Mouse (Mus musculus) kidney, postnatal 36 days (tissue): ENCODE results near the gene Fgfr2.

Experiments used
- DNase-seq, 2 experiments: peaks; one replicate each; pipeline ENCODE4 v3.0.0; 2021 to 2022; ENCODE audit warnings: mixed read lengths in 2 of 2

The Fgfr2 gene

DNA sequence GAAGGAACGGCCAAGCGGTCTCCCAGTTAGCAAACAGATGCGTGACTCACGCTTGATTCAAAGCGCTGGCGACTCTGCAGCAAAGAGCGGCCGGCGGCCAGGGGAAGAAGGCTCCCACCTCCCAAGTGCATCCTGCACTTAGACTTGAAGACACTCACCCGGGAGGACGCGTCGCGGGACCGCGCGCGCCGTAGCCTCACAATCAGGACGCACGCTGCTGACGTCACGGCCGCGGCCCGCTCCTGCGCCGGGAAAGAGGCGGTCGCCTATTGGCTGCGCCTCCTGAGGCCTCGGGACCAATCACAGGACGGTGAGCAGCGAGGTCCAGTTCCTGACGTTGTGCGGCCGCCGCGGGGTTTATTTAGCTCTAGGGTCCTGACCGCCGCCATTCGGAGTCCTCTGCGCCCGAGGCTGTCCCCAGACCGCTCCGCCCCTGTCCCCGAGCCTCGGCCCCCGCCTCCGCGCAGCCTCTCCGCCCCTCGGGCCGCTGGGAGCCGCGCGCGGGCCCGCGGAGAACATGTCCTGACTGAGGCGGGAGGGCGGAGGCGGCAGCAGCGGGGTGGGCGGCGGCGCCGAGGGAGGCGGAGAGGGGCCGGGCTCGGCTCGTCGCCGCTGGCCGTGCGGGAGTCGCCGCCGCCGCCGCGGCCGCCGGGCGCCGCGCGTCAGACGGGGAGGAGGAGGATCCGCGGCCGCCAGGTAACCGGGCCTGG lies 192.1 kb downstream of the Fgfr2 start, which contains the start of gene Zranb1:
Gene Zranb1 (plus strand): TSS at position 293 of the 710 bp plus-strand sequence.
- DNase-seq = peak; percentile 99

GRCm38 (mm10) chr7:132930055-132930454 lies 193.1 kb downstream of the Fgfr2 start:
- peak; percentile 11 to 36 for DNase-seq

DNA sequence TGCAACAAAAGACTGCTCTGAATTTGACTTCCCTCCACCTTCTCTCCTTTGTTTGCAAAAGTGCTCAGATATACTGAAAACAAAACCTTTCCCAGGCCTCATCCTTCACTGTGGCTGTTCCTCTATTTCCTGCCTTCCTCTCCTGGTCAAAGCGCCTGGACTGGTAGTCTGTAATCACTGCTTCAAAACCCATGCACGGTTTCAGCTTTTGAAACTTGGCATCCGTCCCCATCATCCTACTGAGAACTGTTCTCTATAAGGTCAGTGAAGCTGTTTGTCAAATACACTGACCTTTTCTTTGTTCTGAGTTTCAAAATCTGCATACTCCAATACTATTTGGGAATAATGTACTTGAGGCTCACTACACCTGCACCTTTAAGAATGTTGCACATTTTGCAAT lies 195.9 kb downstream of the Fgfr2 start:
- DNase-seq = no peak

DNA sequence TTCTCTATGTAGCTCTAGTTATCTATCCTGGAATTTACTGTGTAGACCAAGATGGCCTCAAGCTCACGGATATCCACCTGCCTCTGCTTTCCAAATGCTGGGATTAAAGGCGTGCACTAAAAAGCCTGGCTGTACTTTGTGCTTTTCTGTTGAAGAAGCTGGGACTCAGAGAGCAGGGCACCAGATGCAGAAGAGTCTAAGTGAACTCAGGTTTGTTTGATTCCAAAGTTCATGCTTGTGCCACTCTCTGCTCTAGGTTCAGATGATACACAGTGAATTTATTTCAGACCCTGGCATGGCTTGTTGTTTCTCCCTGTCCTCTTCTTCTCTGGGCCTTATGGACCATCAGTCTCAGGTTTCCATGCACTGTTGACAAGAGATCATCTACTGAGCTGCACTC lies 197.9 kb downstream of the Fgfr2 start:
- DNase-seq = peak; percentile 18 to 26

DNA sequence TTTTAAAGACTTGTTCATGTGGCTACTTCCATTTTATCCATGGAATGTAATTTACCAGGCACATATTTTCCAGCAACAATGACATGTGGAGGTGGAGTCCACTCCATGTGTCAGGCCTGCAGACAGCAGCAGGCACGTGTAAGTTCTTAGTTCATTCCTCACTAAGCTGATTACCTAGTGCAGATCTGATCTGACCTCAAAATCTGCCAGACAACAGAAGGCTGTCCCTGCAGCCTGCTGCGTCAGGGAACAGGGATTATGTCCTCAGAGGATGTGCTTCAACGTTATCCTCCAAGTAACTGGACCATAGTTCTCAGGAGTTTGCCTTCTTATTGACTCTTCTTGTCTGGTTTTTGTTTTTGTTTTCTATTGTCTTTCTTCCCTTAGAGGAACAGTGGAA lies 201.2 kb downstream of the Fgfr2 start:
- no peak for DNase-seq

GRCm38 (mm10) chr7:132903796-132904195 lies 219.4 kb downstream of the Fgfr2 start:
- peak in 1 of 2 experiments; percentile 32 for DNase-seq

DNA sequence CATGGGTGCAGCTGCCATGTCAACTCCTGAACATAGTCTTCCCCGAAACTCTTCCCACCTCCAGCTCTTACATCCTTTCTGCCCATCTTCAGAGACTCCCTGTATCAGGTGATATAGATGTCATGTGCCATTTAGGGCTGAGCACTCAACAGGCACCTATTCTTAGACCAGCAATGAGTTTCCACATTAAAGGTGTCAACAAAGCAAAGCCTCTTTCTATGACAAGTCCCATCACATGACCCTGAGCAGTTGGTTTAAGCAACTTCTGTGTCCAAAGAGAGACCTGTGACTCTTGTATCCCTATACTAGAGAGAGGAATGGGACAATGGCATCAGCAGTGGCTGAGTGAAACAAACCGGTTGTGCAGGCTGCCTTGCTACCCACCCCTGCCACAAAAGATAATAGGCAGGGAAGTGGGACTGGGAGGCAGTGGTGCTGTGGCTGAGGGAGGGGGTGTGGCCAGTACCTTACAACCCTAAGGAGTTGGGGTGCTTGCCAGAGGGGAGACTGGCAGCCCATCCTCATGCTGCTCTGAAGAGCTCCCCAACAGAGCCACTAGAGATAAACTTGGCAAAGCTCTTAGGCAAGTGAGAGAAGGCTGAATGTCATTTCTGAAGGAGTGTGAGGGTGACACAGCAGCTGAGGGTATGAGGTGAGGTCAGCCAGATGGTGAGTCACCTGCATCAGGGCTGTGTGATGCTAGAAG lies 222.2 kb downstream of the Fgfr2 start:
- DNase-seq = no peak

GRCm38 (mm10) chr7:132898234-132898633 lies 224.9 kb downstream of the Fgfr2 start:
- peak in 1 of 2 experiments; percentile 65 for DNase-seq

GRCm38 (mm10) chr7:132897258-132897657 lies 225.9 kb downstream of the Fgfr2 start:
- DNase-seq = no peak

DNA sequence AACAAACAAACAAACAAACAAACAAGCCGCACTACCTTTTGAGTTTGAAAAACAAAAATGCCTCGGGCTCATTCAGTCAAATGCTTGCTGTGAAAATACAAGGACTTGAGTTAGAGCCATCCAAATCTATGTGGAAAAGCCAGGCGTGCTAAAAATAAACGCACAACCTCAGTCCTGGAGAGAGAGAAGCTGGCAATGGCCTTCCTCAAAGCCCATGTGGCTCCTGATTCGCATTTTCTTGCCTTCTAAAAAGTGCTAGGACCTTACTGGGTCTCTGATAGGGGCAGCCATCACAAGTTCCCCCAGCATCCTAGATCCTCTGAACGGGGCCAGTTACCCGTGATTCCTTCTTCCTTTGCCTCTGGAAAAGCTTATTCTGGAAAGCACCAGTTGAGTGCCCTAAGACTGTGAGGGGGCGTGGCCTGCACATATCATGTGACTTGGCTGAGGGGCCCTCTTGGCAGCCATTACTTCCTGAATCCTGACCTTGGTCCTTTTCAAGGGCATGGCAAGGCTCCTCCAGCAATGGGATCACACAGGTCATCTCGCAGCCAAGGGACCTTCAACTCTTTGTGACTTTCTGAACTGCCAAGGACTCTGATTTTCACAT lies 226.8 kb downstream of the Fgfr2 start:
- peak; percentile 35 to 65 for DNase-seq

- DNase-seq = peak; percentile 46 to 60
These were observed 228.2 kb downstream of the Fgfr2 start for GRCm38 (mm10) chr7:132894841-132895555.

- DNase-seq = no peak
These were observed 229.8 kb downstream of the Fgfr2 start for GRCm38 (mm10) chr7:132893336-132893735.

GRCm38 (mm10) chr7:132892806-132893205 lies 230.3 kb downstream of the Fgfr2 start:
- no peak for DNase-seq

DNA sequence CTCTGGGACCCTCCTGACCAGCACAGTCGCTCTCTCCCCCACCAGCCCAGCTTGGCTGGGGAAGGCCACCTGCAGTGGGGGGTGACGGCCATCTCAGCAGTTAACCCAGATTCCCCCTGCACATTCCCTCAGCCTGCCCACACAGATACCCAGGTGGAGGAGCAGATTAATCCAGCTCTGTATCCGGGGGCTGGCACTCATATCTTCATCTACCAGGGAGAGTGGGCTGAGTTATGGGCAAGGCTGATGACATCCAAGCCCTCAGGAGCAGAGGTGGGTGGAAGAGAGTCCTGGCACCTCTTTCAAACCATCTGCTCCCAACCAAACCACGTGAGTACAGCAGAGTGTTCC lies 230.9 kb downstream of the Fgfr2 start:
- DNase-seq = no peak

DNA sequence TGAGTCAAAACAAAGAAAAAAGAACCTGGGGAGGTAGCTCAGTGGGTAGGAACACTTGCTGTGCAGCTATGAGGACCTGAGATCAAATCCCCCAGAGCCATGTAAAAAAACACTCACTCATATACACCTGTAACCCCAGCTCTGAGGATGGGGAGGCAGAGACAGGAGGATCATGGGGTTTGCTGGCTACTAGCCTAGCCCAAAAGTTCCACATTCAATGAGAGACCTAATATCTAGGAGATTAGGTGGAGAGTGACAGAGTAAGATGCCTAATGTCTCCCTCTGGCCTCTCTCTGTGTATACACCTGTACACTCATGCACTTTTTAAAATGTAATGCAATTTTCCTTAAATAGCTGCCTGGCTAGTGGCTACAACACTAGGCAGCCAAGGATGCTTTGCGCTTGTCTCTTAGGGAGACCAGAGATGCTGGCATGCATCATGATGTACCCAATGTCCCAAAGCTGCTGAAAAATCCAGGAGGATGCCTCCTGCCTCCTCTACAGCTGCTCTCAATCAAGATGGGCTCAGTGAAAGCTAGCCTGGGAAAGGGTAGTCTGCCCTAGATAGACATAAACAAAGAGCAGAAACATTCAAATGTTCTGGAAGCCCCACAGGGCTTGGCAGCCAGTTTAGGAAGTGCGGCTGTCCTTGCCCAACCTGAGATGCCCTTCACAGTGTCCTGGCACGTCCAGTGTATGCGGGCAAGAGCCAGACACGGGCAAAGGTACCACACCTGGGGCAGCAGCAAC lies 231.4 kb downstream of the Fgfr2 start:
- DNase-seq = peak in 1 of 2 experiments; percentile 44

- DNase-seq = no peak
These were observed 232.9 kb downstream of the Fgfr2 start for GRCm38 (mm10) chr7:132890201-132890600.

GRCm38 (mm10) chr7:132889691-132890090 lies 233.5 kb downstream of the Fgfr2 start:
- DNase-seq = no peak

GRCm38 (mm10) chr7:132888518-132889249 lies 234.5 kb downstream of the Fgfr2 start:
- no peak for DNase-seq

DNA sequence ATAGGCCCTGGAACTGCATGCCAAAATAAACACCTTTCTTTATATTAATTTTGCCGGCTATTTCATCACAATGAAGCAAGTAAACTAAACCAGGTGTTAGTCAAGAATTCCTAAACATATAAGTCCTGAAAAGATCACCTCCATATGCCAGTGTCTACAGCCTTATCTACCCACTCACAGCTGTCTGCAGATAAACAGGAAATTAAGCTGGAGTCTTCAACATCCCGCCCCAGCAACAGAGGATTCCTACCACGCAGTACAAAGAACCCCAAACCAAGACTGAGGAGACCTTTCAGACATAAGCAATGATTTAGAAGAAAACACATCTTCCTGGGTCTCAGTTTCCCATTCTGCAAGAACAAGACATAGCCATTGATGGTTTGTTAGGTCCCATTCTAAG lies 235.1 kb downstream of the Fgfr2 start:
- no peak for DNase-seq

DNA sequence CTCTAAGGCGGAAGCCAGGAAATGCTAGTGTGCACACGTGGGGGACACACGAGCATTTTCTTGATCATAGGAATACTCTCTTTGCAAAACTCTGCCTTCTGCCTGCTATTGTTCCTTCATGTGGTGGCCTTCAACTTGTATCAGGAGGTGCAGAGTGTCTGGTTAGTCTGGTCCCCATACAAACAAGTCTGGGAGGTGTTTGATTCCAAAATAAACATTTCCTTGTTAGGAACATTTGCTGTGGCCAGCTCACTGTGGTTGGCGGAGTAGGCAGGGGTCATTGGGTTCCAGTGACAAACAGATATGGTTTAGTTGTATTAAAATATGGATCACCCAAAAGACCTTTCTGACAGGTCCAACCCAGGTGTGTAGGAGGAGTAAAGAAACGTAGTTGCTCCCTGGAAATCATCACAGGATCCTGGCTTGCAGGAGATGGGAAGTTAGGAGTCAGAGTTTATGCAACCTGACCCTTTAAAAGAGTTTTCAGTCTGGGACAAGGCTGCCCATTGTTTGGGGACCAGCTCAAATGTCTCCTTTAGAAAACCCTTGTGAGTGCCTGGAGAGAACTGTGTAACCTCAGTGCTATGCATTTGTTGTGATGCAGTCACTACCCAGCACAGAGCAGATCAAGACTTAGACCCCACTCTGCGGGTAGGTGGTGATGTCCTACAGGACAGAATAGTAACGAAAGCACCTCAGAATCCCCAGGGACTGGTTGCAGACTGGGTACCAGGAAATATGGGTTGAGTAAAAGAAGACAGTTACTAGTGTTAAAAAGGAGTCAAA lies 235.9 kb downstream of the Fgfr2 start:
- DNase-seq = no peak

DNA sequence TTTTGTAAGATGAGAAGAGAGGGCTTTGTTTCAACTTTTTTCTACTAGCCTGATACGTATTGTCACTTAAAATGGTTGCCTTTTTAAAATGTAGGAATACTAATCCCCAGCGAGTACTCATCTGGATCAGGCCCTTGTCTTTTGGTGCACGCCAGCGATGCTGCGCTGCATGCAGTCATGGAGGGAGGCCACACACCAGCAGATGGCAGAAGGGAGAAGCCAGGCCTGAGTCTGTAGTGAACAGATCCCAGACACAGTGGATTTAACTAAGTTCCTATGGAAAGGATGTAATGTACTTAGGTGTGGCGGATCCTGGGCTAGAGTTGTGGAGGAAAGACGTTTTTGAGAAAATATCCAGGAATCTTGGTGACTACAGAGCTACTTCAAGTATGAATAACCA lies 239.1 kb downstream of the Fgfr2 start:
- DNase-seq = no peak
